Mouse (Mus musculus) MEL-GATA-1-ER (cell line): ENCODE results near the gene Gatad2a.
"Not testable (repeated sequence)": the region's sequence is repeated elsewhere in the genome, so short reads cannot be mapped to it uniquely, and the experiment has no call there.

ENCODE experiments used
- DNase-seq: peaks from one replicate; pipeline ENCODE4 v3.0.0-alpha.2; 2012; ENCODE audit warnings: low read depth; ENCODE audit errors: extremely low read depth

The Gatad2a gene

GRCm38 (mm10) chr8:69995776-69996588 lies at the start of gene Gatad2a:
Gatad2a (minus strand) TSS chr8:69996384.
- DNase-seq, result peak; percentile 99

GRCm38 (mm10) chr8:70043996-70044395 lies 47.8 kb upstream of the Gatad2a start:
- no peak for DNase-seq

- DNase-seq, result peak; percentile 92
Measured at GRCm38 (mm10) chr8:70042583-70043455, 46.6 kb upstream of the Gatad2a start, which contains the start of the genes Mau2 and Sugp1. Mau2 (minus strand) TSS chr8:70042734. Sugp1 (plus strand) TSS chr8:70042813.

GRCm38 (mm10) chr8:70041885-70042546 lies 45.8 kb upstream of the Gatad2a start:
- DNase-seq, result no peak

GRCm38 (mm10) chr8:70037994-70038393 lies 41.8 kb upstream of the Gatad2a start:
- DNase-seq, result no peak

GRCm38 (mm10) chr8:70030255-70030654 lies 34.1 kb upstream of the Gatad2a start:
- DNase-seq, result no peak

- DNase-seq, result no peak
Measured at GRCm38 (mm10) chr8:70026151-70026550, 30.0 kb upstream of the Gatad2a start.

- DNase-seq, result no peak
Measured at GRCm38 (mm10) chr8:70023596-70023995, 27.4 kb upstream of the Gatad2a start.

GRCm38 (mm10) chr8:70015017-70015416 lies 18.8 kb upstream of the Gatad2a start:
- no peak for DNase-seq

- DNase-seq, result no peak
Measured at GRCm38 (mm10) chr8:70012763-70013162, 16.6 kb upstream of the Gatad2a start.

- no peak for DNase-seq
Measured at GRCm38 (mm10) chr8:70012350-70012749, 16.2 kb upstream of the Gatad2a start.

- DNase-seq, result not testable (repeated sequence)
Measured at GRCm38 (mm10) chr8:70010796-70011195, 14.6 kb upstream of the Gatad2a start.

GRCm38 (mm10) chr8:70005178-70005577 lies 9.0 kb upstream of the Gatad2a start:
- no peak for DNase-seq

- no peak for DNase-seq
Measured at GRCm38 (mm10) chr8:70004345-70004744, 8.2 kb upstream of the Gatad2a start.

GRCm38 (mm10) chr8:70003204-70003657 lies 7.0 kb upstream of the Gatad2a start:
- no peak for DNase-seq

GRCm38 (mm10) chr8:70001892-70002191 lies 5.7 kb upstream of the Gatad2a start:
- not testable (repeated sequence) for DNase-seq

- DNase-seq, result peak; percentile 94
Measured at GRCm38 (mm10) chr8:70001176-70001891, 5.2 kb upstream of the Gatad2a start.

- no peak for DNase-seq
Measured at GRCm38 (mm10) chr8:70000226-70000625, 4.0 kb upstream of the Gatad2a start.

- DNase-seq, result no peak
Measured at GRCm38 (mm10) chr8:69999236-69999635, 3.1 kb upstream of the Gatad2a start.

GRCm38 (mm10) chr8:69998706-69999105 lies 2.5 kb upstream of the Gatad2a start:
- no peak for DNase-seq
